Mouse (Mus musculus) neural tube, embryonic 14.5 days (tissue): ENCODE measurements at regions not wholly inside any gene's neighbourhood (a gene's known extent, or its start where the extent isn't known, plus 50 kb on each side); places are given as distances from the start of the nearest gene placed in this dataset.

Experiments used
- ATAC-seq: fragments of 200-750 bp; cut with Nextera tagmentation; 2 replicates; pipeline ENCODE4 v1.8.0; 2017; ENCODE audit warnings: low read depth, mild to moderate bottlenecking, moderate TSS enrichment, moderate library complexity
- H3K27ac ChIP-seq: fragments of 300-500 bp; sonication (generic); 2 replicates; pipeline ENCODE4 v1.5.1; 2014; ENCODE audit warnings: low read depth, mild to moderate bottlenecking, control low read depth, low read length, moderate library complexity, mixed read lengths
- H3K27me3 ChIP-seq: fragments of 300-500 bp; sonication (generic); 2 replicates; pipeline ENCODE4 v1.6.1; 2014; ENCODE audit warnings: low read length; ENCODE audit not compliant: control insufficient read depth, insufficient read depth
- H3K36me3 ChIP-seq: fragments of 300-500 bp; sonication (generic); 2 replicates; pipeline ENCODE4 v1.6.1; 2014; ENCODE audit warnings: low read length, mixed read lengths; ENCODE audit not compliant: control insufficient read depth, insufficient read depth
- H3K4me1 ChIP-seq: fragments of 300-500 bp; sonication (generic); 2 replicates; pipeline ENCODE4 v1.6.1; 2014; ENCODE audit warnings: low read length; ENCODE audit not compliant: control insufficient read depth, insufficient read depth
- H3K4me2 ChIP-seq: fragments of 300-500 bp; sonication (generic); 2 replicates; pipeline ENCODE4 v1.6.1; 2014; ENCODE audit warnings: mild to moderate bottlenecking, low read depth, low read length, control low read depth
- H3K4me3 ChIP-seq: fragments of 300-500 bp; sonication (generic); 2 replicates; pipeline ENCODE4 v1.5.1; 2014; ENCODE audit warnings: low read depth, low read length, control low read depth, mixed read lengths
- H3K9ac ChIP-seq: fragments of 300-500 bp; sonication (generic); replicated peaks from 2 replicates; pipeline ENCODE4 v1.6.1; 2014; ENCODE audit warnings: low read depth, mild to moderate bottlenecking, control low read depth, low read length, mixed read lengths
- H3K9me3 ChIP-seq: fragments of 300-500 bp; sonication (generic); 2 replicates; pipeline ENCODE4 v1.6.1; 2016; ENCODE audit warnings: low read length; ENCODE audit not compliant: control insufficient read depth
- WGBS: fragments of 180-500 bp; shearing (Covaris S2); extraction: QIAGEN DNeasy Blood & Tissue Kit; methylation state at CpG from one replicate; pipeline ENCODE4 v1.1.7; 2014; 5-methylcytosine and 5-hydroxymethylcytosine counted together

- Histone ChIP-seq H3K4me3 (no peak overlapping the region), H3K9me3 (no peaks in the 10 kb centered on the region), H3K27ac (no peak overlapping the region), H3K36me3 (no peaks in the 10 kb centered on the region), H3K27me3 (no peaks in the 10 kb centered on the region), H3K4me1 (no peaks in the 10 kb centered on the region), H3K4me2 (no peak overlapping the region), H3K9ac (no peak overlapping the region)
- ATAC-seq: no peak
Measured at GRCm38 (mm10) chr6:14298167-14298566, 426.8 kb upstream of the 2610001J05Rik start.

GRCm38 (mm10) chr6:14297428-14297827 is 426.1 kb upstream of the 2610001J05Rik start:
- no peak overlapping the region for H3K9ac ChIP-seq
- no peak overlapping the region for H3K4me3 ChIP-seq
- H3K27ac ChIP-seq: no peak overlapping the region
- no peaks in the 10 kb centered on the region for H3K27me3 ChIP-seq
- H3K4me2 ChIP-seq: no peak overlapping the region
- H3K36me3 ChIP-seq: no peaks in the 10 kb centered on the region
- no peaks in the 10 kb centered on the region for H3K4me1 ChIP-seq
- H3K9me3 ChIP-seq: no peaks in the 10 kb centered on the region
- no peak for ATAC-seq

- Histone ChIP-seq H3K4me1 (no peaks in the 10 kb centered on the region), H3K4me3 (no peak overlapping the region), H3K36me3 (no peaks in the 10 kb centered on the region), H3K27ac (no peak overlapping the region), H3K9me3 (no peaks in the 10 kb centered on the region), H3K27me3 (no peaks in the 10 kb centered on the region), H3K4me2 (no peak overlapping the region), H3K9ac (no peak overlapping the region)
- ATAC-seq: no peak
- WGBS: 65% methylated on average over 1 of the region's 1 CpGs
Measured at GRCm38 (mm10) chr6:14290843-14291242, 419.5 kb upstream of the 2610001J05Rik start.

GRCm38 (mm10) chr6:14281476-14281875 is 410.2 kb upstream of the 2610001J05Rik start:
- H3K4me1 ChIP-seq: no peaks in the 10 kb centered on the region
- H3K27ac ChIP-seq: no peak overlapping the region
- H3K27me3 ChIP-seq: no peaks in the 10 kb centered on the region
- H3K4me2 ChIP-seq: no peak overlapping the region
- no peaks in the 10 kb centered on the region for H3K9me3 ChIP-seq
- H3K4me3 ChIP-seq: no peak overlapping the region
- WGBS: 95% methylated on average over 2 of the region's 2 CpGs
- no peak overlapping the region for H3K9ac ChIP-seq
- no peaks in the 10 kb centered on the region for H3K36me3 ChIP-seq
- no peak for ATAC-seq

GRCm38 (mm10) chr6:14261941-14262340 is 390.6 kb upstream of the 2610001J05Rik start:
- H3K9ac ChIP-seq: no peak overlapping the region
- WGBS: 93% methylated on average over 1 of the region's 1 CpGs
- no peak for ATAC-seq
- no peaks in the 10 kb centered on the region for H3K27me3 ChIP-seq
- H3K4me3 ChIP-seq: no peak overlapping the region
- no peak overlapping the region for H3K27ac ChIP-seq
- H3K4me2 ChIP-seq: no peak overlapping the region
- H3K4me1 ChIP-seq: no peaks in the 10 kb centered on the region
- no peaks in the 10 kb centered on the region for H3K36me3 ChIP-seq
- H3K9me3 ChIP-seq: no peaks in the 10 kb centered on the region

- Histone ChIP-seq H3K9ac (no peak overlapping the region), H3K4me3 (no peak overlapping the region), H3K27me3 (no peaks in the 10 kb centered on the region), H3K4me2 (no peak overlapping the region), H3K36me3 (no peaks in the 10 kb centered on the region), H3K9me3 (no peaks in the 10 kb centered on the region), H3K4me1 (no peaks in the 10 kb centered on the region), H3K27ac (no peak overlapping the region)
- ATAC-seq: no peak
Measured at GRCm38 (mm10) chr6:14240331-14240730, 369.0 kb upstream of the 2610001J05Rik start.

- no peak overlapping the region for H3K9ac ChIP-seq
- H3K4me3 ChIP-seq: no peak overlapping the region
- WGBS: 73% methylated on average over 2 of the region's 2 CpGs
- no peaks in the 10 kb centered on the region for H3K9me3 ChIP-seq
- H3K4me1 ChIP-seq: no peaks in the 10 kb centered on the region
- no peaks in the 10 kb centered on the region for H3K36me3 ChIP-seq
- no peak overlapping the region for H3K27ac ChIP-seq
- ATAC-seq: no peak
- no peak overlapping the region for H3K4me2 ChIP-seq
- H3K27me3 ChIP-seq: no peaks in the 10 kb centered on the region
Measured at GRCm38 (mm10) chr6:14239151-14239550, 367.8 kb upstream of the 2610001J05Rik start.

GRCm38 (mm10) chr6:14230823-14231222 is 359.5 kb upstream of the 2610001J05Rik start:
- H3K9ac ChIP-seq: no peak overlapping the region
- no peak for ATAC-seq

GRCm38 (mm10) chr6:14207509-14207908 is 336.2 kb upstream of the 2610001J05Rik start:
- H3K4me2 ChIP-seq: no peak overlapping the region
- H3K27ac ChIP-seq: no peak overlapping the region
- no peak overlapping the region for H3K9ac ChIP-seq
- ATAC-seq: peak; percentile 82
- H3K4me3 ChIP-seq: no peak overlapping the region
- no peaks in the 10 kb centered on the region for H3K27me3 ChIP-seq
- H3K4me1 ChIP-seq: no peaks in the 10 kb centered on the region
- H3K9me3 ChIP-seq: no peaks in the 10 kb centered on the region
- H3K36me3 ChIP-seq: no peaks in the 10 kb centered on the region
- 18% methylated on average over 2 of the region's 2 CpGs for WGBS

More at GRCm38 (mm10) chr6:14230823-14231222, 359.5 kb upstream of the 2610001J05Rik start:
- Histone ChIP-seq H3K36me3 (no peaks in the 10 kb centered on the region), H3K27me3 (no peaks in the 10 kb centered on the region), H3K4me2 (no peak overlapping the region), H3K4me3 (no peak overlapping the region), H3K9me3 (no peaks in the 10 kb centered on the region), H3K4me1 (no peaks in the 10 kb centered on the region), H3K27ac (no peak overlapping the region)
- 95% methylated on average over 2 of the region's 2 CpGs for WGBS

GRCm38 (mm10) chr6:14197107-14197506 is 325.8 kb upstream of the 2610001J05Rik start:
- no peak overlapping the region for H3K4me2 ChIP-seq
- no peaks in the 10 kb centered on the region for H3K9me3 ChIP-seq
- 76% methylated on average over 3 of the region's 3 CpGs for WGBS
- no peaks in the 10 kb centered on the region for H3K27me3 ChIP-seq
- H3K4me3 ChIP-seq: no peak overlapping the region
- no peak overlapping the region for H3K27ac ChIP-seq
- H3K4me1 ChIP-seq: no peaks in the 10 kb centered on the region
- no peak overlapping the region for H3K9ac ChIP-seq
- no peaks in the 10 kb centered on the region for H3K36me3 ChIP-seq
- ATAC-seq: no peak
